Comparison of ENCODE assay signal across 7 mouse cellular contexts in genomic region chr3:115641411-115641810, GRCm38 (mm10).
DNase-seq lines count a peak whose midpoint lies in the region; ATAC-seq and TF ChIP-seq lines count a peak whose summit lies in the region.

No protein-coding gene starts in this region.

- peak; percentile 80 for ATAC-seq in heart, embryonic 16.5 days (replicated peaks; ENCODE audit: extremely low read depth, insufficient read depth, low FRiP score)
- no peak for ATAC-seq in midbrain, embryonic 15.5 days (replicated peaks)

- peak overlapping the region; percentile 53 to 86 for H3K4me3 ChIP-seq in MEL (ENCODE audit: control insufficient read depth in 1 of 2, insufficient read depth in 1 of 2, low read depth in 2 of 2, low read length in 2 of 2)
- H3K4me3 ChIP-seq in heart, embryonic 16.5 days (ENCODE audit: low read length), result peak overlapping the region; percentile 14; the same call in 1 of the 2 replicates
- no peak overlapping the region for H3K4me3 ChIP-seq in midbrain, embryonic 15.5 days

- peak; percentile 96 to 99 for TF ChIP-seq EP300 in MEL (IDR thresholded peaks at IDR 0.05; ENCODE audit: low read depth in 1 of 2, low read length in 2 of 2)

- no peak overlapping the region; the same call in 1 of the 2 replicates for H3K9ac ChIP-seq in MEL (ENCODE audit: control insufficient read depth, low read depth, low read length, poor library complexity, severe bottlenecking)
- peak overlapping the region; percentile 69; the same call in 1 of the 2 replicates for H3K9ac ChIP-seq in heart, embryonic 16.5 days (ENCODE audit: low read length)
- H3K9ac ChIP-seq in midbrain, embryonic 15.5 days, result no peak overlapping the region

- 6% methylated on average over 6 of the region's 6 CpGs for WGBS in heart, embryonic 16.5 days
- 53% methylated on average over 6 of the region's 6 CpGs for WGBS in midbrain, embryonic 15.5 days

- peaks cover 4 to 16% of the 10 kb centered on the region in 2 experiments; a peak in 3 of 4 replicates for H3K4me1 ChIP-seq in MEL (ENCODE audit: control insufficient read depth in 1 of 2, insufficient read depth in 2 of 2, low read length in 2 of 2)
- H3K4me1 ChIP-seq in heart, embryonic 16.5 days (ENCODE audit: control insufficient read depth, insufficient read depth, low read length), result peaks cover 36% of the 10 kb centered on the region
- peaks cover 8% of the 10 kb centered on the region for H3K4me1 ChIP-seq in midbrain, embryonic 15.5 days

- H3K4me2 ChIP-seq in heart, embryonic 16.5 days (ENCODE audit: low read depth, low read length), result peak overlapping the region; percentile 74
- H3K4me2 ChIP-seq in midbrain, embryonic 15.5 days, result peak overlapping the region; percentile 53; the same call in 1 of the 2 replicates

- H3K79me2 ChIP-seq in MEL (ENCODE audit: control insufficient read depth, insufficient read depth, low read length, poor library complexity), result no peaks in the 10 kb centered on the region

- TF ChIP-seq CTCF in MEL (IDR thresholded peaks at IDR 0.05 in 2 of 3, conservative IDR thresholded peaks at IDR 0.05 in 1 of 3; ENCODE audit: control insufficient read depth in 1 of 3, insufficient read depth in 1 of 3, low read depth in 2 of 3, low read length in 3 of 3, poor library complexity in 1 of 3, severe bottlenecking in 1 of 3), result no peak

- H3K36me3 ChIP-seq in MEL (ENCODE audit: control insufficient read depth in 1 of 2, insufficient read depth in 2 of 2, low read length in 2 of 2), result peaks cover 0 to 11% of the 10 kb centered on the region in 2 experiments; a peak in 2 of 4 replicates
- no peaks in the 10 kb centered on the region for H3K36me3 ChIP-seq in heart, embryonic 16.5 days (ENCODE audit: control insufficient read depth, insufficient read depth)
- no peaks in the 10 kb centered on the region for H3K36me3 ChIP-seq in midbrain, embryonic 15.5 days (replicated peaks)

- peak overlapping the region; percentile 81 for H3K27ac ChIP-seq in MEL (ENCODE audit: control insufficient read depth, low read depth, low read length)
- H3K27ac ChIP-seq in heart, embryonic 16.5 days (ENCODE audit: low read length), result peak overlapping the region; percentile 90
- H3K27ac ChIP-seq in midbrain, embryonic 15.5 days, result no peak overlapping the region

- DNase-seq in MEL (ENCODE audit: low read depth, low spot score), result peak; percentile 90
- peak; percentile 56 for DNase-seq in adrenal gland, postnatal 14 days
- peak; percentile 40 to 76 for DNase-seq in kidney, postnatal 36 days
- DNase-seq in left cerebral cortex, adult 18-20 months (ENCODE audit: low spot score in 2 of 2), result no peak
- DNase-seq in layer of hippocampus, postnatal 25 days (ENCODE audit: extremely low spot score in 1 of 2, low spot score in 1 of 2), result no peak

- no peaks in the 10 kb centered on the region for H3K9me3 ChIP-seq in MEL (replicated peaks; ENCODE audit: insufficient read depth, low read length)
- H3K9me3 ChIP-seq in heart, embryonic 16.5 days (replicated peaks; ENCODE audit: control insufficient read depth, low read length), result no peaks in the 10 kb centered on the region
- no peaks in the 10 kb centered on the region for H3K9me3 ChIP-seq in midbrain, embryonic 15.5 days

- no peak for TF ChIP-seq RAD21 in MEL (IDR thresholded peaks at IDR 0.05; ENCODE audit: low read depth, low read length)

- TF ChIP-seq POLR2A in MEL (IDR thresholded peaks at IDR 0.05; ENCODE audit: control insufficient read depth in 1 of 2, insufficient read depth in 1 of 2, low read depth in 1 of 2, low read length in 2 of 2, poor library complexity in 1 of 2), result 0 out of 4 replicates have a peak, but pooled peaks of 1 of the 2 experiments have one; percentile 15

- no peaks in the 10 kb centered on the region for H3K27me3 ChIP-seq in MEL (ENCODE audit: control insufficient read depth in 1 of 2, insufficient read depth in 2 of 2, low read length in 2 of 2)
- H3K27me3 ChIP-seq in heart, embryonic 16.5 days (ENCODE audit: control insufficient read depth, insufficient read depth, low read length), result no peaks in the 10 kb centered on the region
- H3K27me3 ChIP-seq in midbrain, embryonic 15.5 days (replicated peaks), result no peaks in the 10 kb centered on the region

TF ChIP-seq in MEL, 35 proteins besides CTCF, POLR2A, EP300 and RAD21:
- TF ChIP-seq UBTF (IDR thresholded peaks at IDR 0.05; ENCODE audit: borderline replicate concordance, insufficient read depth, low read depth, low read length), result no peak
- TF ChIP-seq RCOR1 (IDR thresholded peaks at IDR 0.05; ENCODE audit: low read depth, low read length), result peak; percentile 97
- TF ChIP-seq GATA1 (IDR thresholded peaks at IDR 0.05; ENCODE audit: low read depth, low read length), result peak; percentile 98
- no peak for TF ChIP-seq ZC3H11A (IDR thresholded peaks at IDR 0.05; ENCODE audit: low read depth, low read length)
- peak; percentile 82 for TF ChIP-seq MAZ (IDR thresholded peaks at IDR 0.05; ENCODE audit: low read depth, low read length)
- TF ChIP-seq ELF1 (IDR thresholded peaks at IDR 0.05; ENCODE audit: low read depth, low read length), result no peak; the same call in 1 of the 2 replicates
- no peak for TF ChIP-seq ZKSCAN1 (IDR thresholded peaks at IDR 0.05; ENCODE audit: low read depth, low read length)
- TF ChIP-seq NELFE (IDR thresholded peaks at IDR 0.05; ENCODE audit: low read depth, low read length), result no peak
- TF ChIP-seq GABPA (IDR thresholded peaks at IDR 0.05; ENCODE audit: low read depth, low read length), result no peak
- TF ChIP-seq BHLHE40 (IDR thresholded peaks at IDR 0.05; ENCODE audit: borderline replicate concordance, low read depth, low read length), result peak; percentile 96
- TF ChIP-seq USF2 (IDR thresholded peaks at IDR 0.05; ENCODE audit: borderline replicate concordance in 1 of 2, insufficient read depth in 1 of 2, low read depth in 1 of 2, low read length in 2 of 2), result no peak
- no peak for TF ChIP-seq POLR2AphosphoS2 (IDR thresholded peaks at IDR 0.05; ENCODE audit: low read length)
- no peak for TF ChIP-seq MAX (IDR thresholded peaks at IDR 0.05; ENCODE audit: low read length)
- no peak; the same call in none of the 2 replicates for TF ChIP-seq SIN3A (IDR thresholded peaks at IDR 0.05; ENCODE audit: low read length)
- peak; percentile 35; the same call in 1 of the 2 replicates for TF ChIP-seq MYB (IDR thresholded peaks at IDR 0.05; ENCODE audit: low read depth, low read length)
- TF ChIP-seq CHD2 (IDR thresholded peaks at IDR 0.05; ENCODE audit: low read length), result peak; percentile 43
- peak; percentile 28; the same call in 1 of the 2 replicates for TF ChIP-seq MXI1 (IDR thresholded peaks at IDR 0.05; ENCODE audit: low read depth, low read length)
- TF ChIP-seq MEF2A (IDR thresholded peaks at IDR 0.05; ENCODE audit: extremely low read depth, insufficient replicate concordance, low read depth, low read length, poor library complexity, severe bottlenecking), result no peak
- no peak for TF ChIP-seq POLR2AphosphoS5 (IDR thresholded peaks at IDR 0.05; ENCODE audit: borderline replicate concordance, low read depth, low read length)
- no peak for TF ChIP-seq MYC (IDR thresholded peaks at IDR 0.05; ENCODE audit: low read depth, low read length)
- TF ChIP-seq SMC3 (IDR thresholded peaks at IDR 0.05; ENCODE audit: low read depth, low read length), result no peak
- no peak for TF ChIP-seq ZMIZ1 (IDR thresholded peaks at IDR 0.05; ENCODE audit: low read depth, low read length)
- TF ChIP-seq TAL1 (IDR thresholded peaks at IDR 0.05; ENCODE audit: low read length), result peak; percentile 95
- TF ChIP-seq ETS1 (IDR thresholded peaks at IDR 0.05; ENCODE audit: low read depth, low read length), result peak; percentile 95
- no peak for TF ChIP-seq NRF1 (IDR thresholded peaks at IDR 0.05; ENCODE audit: insufficient read depth, low read depth, low read length, poor library complexity, severe bottlenecking)
- TF ChIP-seq ZNF384 (IDR thresholded peaks at IDR 0.05; ENCODE audit: low read depth, low read length), result no peak
- TF ChIP-seq E2F4 (IDR thresholded peaks at IDR 0.05; ENCODE audit: borderline replicate concordance, low read depth, low read length), result no peak
- TF ChIP-seq USF1 (IDR thresholded peaks at IDR 0.05; ENCODE audit: low read depth, low read length), result no peak
- TF ChIP-seq TBP (IDR thresholded peaks at IDR 0.05; ENCODE audit: low read depth, low read length), result no peak; the same call in 1 of the 2 replicates
- no peak; the same call in 1 of the 2 replicates for TF ChIP-seq JUND (IDR thresholded peaks at IDR 0.05; ENCODE audit: low read depth, low read length)
- no peak for TF ChIP-seq CHD1 (IDR thresholded peaks at IDR 0.05; ENCODE audit: low read depth, low read length)
- TF ChIP-seq KAT2A (conservative IDR thresholded peaks at IDR 0.05; ENCODE audit: low read depth, low read length), result no peak
- TF ChIP-seq HCFC1 (IDR thresholded peaks at IDR 0.05; ENCODE audit: low read depth, low read length), result peak; percentile 11; the same call in 1 of the 2 replicates
- peak; percentile 97 for TF ChIP-seq TCF12 (IDR thresholded peaks at IDR 0.05; ENCODE audit: low read depth, low read length)
- TF ChIP-seq MAFK (IDR thresholded peaks at IDR 0.05; ENCODE audit: borderline replicate concordance, low read depth, low read length), result no peak; the same call in 1 of the 2 replicates

Comparison
In these comparisons a context has a peak if more than half of its experiments do, and no peak if none do; other contexts are left out.
1. DNase-seq: peak in MEL (single experiment), adrenal gland, postnatal 14 days (single experiment) and kidney, postnatal 36 days (2 of 2); none in left cerebral cortex, adult 18-20 months (0 of 2) and layer of hippocampus, postnatal 25 days (0 of 2).